Mouse (Mus musculus) adrenal gland (tissue): ENCODE measurements around the gene Klf3.

Source experiments
- intact Hi-C: fragments of 180-260 bp; cut with DNase I; formaldehyde crosslinking; loops from one replicate; pipeline ENCODE4 v1.15.1; 2025

Klf3 gene

GRCm38 (mm10) chr5:64867124-64867523 lies 63.9 kb downstream of the Klf3 start:
- intact Hi-C loops, result loop anchor here (2.0 kb wide), 1 partner anchor 484 kb away; no protein-coding TSS in a partner anchor

DNA sequence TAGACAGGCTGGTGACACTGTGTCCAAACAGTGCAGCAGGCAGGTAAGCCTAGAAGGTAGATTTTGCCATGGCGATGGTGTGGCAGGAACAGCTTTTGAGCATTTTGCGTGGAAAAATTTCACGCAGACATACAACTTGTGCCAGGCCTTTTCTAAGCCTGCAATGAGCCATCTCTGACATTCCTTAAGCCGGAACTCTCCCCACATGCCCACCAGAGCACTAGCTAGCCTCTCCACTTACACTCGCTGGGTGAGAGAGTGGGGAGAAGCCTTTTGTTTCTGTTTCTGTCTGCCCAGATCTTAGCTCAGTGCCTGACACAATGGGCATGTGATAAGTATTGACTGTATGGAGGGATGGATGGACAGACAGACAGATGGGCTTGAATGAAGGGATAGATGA lies 64.4 kb downstream of the Klf3 start:
- intact Hi-C loops, result loop anchor here (2.0 kb wide), 1 partner anchor 485 kb away; no protein-coding TSS in a partner anchor

DNA sequence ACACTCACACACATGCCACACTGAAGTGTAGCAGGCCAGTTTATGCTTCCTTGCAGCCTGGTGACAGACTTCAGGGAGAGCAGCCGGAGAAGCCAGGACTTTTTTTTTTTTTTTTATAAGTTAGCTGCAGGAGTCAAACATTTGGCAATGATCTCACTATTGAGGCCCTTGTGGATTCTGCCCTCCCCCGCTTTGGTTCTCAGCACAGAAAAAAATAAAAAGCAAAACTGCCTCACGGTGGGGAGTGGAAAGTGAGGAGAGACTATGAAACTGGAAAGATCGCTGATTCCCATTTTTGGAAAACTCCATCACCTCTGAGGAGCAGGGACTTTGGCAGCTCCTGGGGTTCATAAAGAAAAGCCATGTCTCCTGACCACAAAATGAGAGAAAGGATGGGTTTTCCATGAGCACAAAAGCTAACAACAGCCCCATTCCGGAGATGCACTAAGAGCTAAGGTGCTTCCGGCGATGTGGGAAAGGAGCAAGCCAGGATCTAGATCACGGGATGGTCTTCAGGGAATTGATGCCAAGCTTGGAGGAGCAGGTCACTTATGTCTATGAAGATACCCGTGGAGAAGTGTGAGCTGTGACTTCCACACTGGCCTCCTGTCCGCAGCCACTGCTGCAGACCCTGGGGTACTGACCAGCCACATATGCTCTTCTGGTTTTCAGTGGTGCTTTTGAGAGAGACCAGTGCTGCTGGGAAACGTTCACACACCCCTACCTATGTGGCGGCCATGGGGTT lies 73.1 kb downstream of the Klf3 start:
- intact Hi-C loops, result no loop called here

GRCm38 (mm10) chr5:64877235-64878026 lies 74.2 kb downstream of the Klf3 start:
- intact Hi-C loops, result no loop called here

DNA sequence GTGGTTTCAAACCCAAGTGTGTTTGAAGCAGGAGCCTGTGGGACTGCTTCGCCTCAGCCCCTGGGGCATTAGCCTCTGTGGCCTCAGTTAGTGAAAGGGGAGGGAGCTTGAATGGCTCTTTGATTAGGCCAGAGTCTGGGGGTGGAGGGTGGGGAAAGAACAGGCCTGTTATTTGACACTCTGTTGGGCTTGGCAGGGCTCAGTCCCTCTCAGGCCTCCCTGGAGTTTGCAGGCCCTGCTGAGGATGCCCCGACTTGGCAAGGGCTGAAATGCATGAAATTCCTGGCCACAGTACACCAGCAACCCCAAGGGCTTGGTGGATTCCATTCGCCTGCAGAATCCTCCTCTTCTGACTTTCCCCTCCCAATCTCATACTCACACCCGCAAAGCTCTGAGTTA lies 74.8 kb downstream of the Klf3 start:
- intact Hi-C loops, result no loop called here

DNA sequence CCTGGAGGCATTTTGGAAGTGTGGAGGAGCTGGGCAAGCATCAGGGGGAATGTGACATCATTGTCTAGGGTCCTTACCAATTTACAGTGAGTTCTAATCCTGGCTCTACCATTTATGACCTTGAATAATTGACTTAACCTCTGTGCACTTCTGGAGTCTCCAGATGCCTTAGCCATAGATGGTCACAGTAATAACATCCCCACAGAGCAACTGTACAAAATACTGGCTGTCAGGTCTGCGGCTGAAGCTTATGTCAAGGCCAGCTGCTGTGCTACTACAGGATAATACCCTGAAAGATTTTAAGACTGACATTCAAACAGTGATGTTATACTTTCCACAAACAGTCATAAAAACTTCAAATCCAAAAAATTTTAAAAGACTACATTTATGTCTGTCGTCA lies 75.3 kb downstream of the Klf3 start:
- intact Hi-C loops, result no loop called here

DNA sequence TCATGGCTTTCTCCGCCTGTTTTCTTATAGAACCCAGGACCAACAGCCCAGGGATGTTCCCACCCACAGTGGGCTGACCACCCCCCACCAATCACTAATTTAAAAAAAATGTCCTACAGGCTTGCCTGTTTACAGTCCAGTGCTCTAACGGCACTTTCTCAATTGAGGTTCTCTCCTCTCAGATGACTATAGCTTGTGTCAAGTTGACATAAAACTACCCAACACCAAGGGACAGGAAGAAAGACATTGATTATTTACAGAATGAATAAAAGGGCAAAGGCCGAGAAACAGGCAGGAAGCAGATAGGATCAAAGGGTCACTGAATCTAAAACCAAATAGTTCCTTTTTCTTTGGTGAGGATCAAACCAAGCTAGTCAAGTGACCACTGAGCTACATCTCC lies 76.1 kb downstream of the Klf3 start:
- intact Hi-C loops, result no loop called here

GRCm38 (mm10) chr5:64881559-64881958 lies 78.4 kb downstream of the Klf3 start:
- intact Hi-C loops, result loop anchor here (10.0 kb wide), 3 partner anchors 53 to 363 kb away; partner anchors contain the start of gene Tlr1

DNA sequence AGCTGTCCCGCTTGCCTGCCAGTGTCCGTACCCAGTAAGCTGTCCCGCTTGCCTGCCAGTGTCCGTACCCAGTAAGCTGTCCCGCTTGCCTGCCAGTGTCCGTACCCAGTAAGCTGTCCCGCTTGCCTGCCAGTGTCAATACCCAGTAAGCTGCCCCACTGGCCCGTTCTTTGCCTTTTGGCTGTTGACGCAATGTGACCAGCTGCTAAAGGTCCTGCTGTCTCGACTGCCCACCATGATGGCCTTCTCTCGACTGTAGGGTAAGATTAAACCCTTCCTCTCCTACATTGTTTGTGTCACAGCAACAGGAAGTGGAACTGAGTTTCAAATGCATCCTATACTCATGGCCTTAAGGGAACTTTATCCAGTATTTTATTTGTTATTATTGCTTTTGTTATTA lies 78.8 kb downstream of the Klf3 start:
- intact Hi-C loops, result loop anchor here (10.0 kb wide), 3 partner anchors 53 to 363 kb away; partner anchors contain the start of gene Tlr1
